Mouse (Mus musculus): ENCODE data around the gene Pakap. TPM values are rescaled to one million over a fixed set of nuclear protein-coding genes. Genes with fewer than 3 reads are reported as not detected.

The Pakap gene
- total and polyA plus RNA-seq, 2 experiments: 0.06 to 0.18 TPM

- peak overlapping the region; percentile 54 for H3K9ac ChIP-seq (ENCODE audit: low read depth, low read length)
- DNase-seq (ENCODE audit: extremely low read depth, low read depth, low spot score): no peak
- H3K36me3 ChIP-seq (ENCODE audit: control insufficient read depth, insufficient read depth, low read length): no peaks in the 10 kb centered on the region
- H3K4me1 ChIP-seq (ENCODE audit: control insufficient read depth, insufficient read depth, low read length): peaks cover 2% of the 10 kb centered on the region
- peak overlapping the region; percentile 70 for H3K27ac ChIP-seq (replicated peaks; ENCODE audit: insufficient read depth, low read depth, low read length)
- no peaks in the 10 kb centered on the region; the same call in 1 of the 2 replicates for H3K79me2 ChIP-seq (ENCODE audit: control insufficient read depth, insufficient read depth, low read length)
- WGBS: 70% methylated on average over 12 of the region's 12 CpGs
- peak overlapping the region; percentile 24 for H3K4me3 ChIP-seq (ENCODE audit: insufficient read depth, low read depth, low read length)
- no peak for TF ChIP-seq POLR2A (IDR thresholded peaks at IDR 0.05; ENCODE audit: extremely low read depth, insufficient read depth, low read length)
- no peak for TF ChIP-seq CTCF (IDR thresholded peaks at IDR 0.05; ENCODE audit: low read depth, low read length)
- no peaks in the 10 kb centered on the region for H3K27me3 ChIP-seq (ENCODE audit: control insufficient read depth, insufficient read depth, low read length)
Observed at GRCm38 (mm10) chr4:57845541-57846210, 277.7 kb downstream of the Pakap start.

GRCm38 (mm10) chr4:57846381-57846990, 278.5 kb downstream of the Pakap start:
- no peak for TF ChIP-seq POLR2A (IDR thresholded peaks at IDR 0.05; ENCODE audit: extremely low read depth, insufficient read depth, low read length)
- TF ChIP-seq CTCF (IDR thresholded peaks at IDR 0.05; ENCODE audit: low read depth, low read length): no peak
- peak overlapping the region; percentile 70 for H3K27ac ChIP-seq (replicated peaks; ENCODE audit: insufficient read depth, low read depth, low read length)

GRCm38 (mm10) chr4:57846991-57847422, 279.0 kb downstream of the Pakap start:
- Histone ChIP-seq H3K36me3 (ENCODE audit: control insufficient read depth, insufficient read depth, low read length) (no peaks in the 10 kb centered on the region), H3K27me3 (ENCODE audit: control insufficient read depth, insufficient read depth, low read length) (no peaks in the 10 kb centered on the region), H3K4me1 (ENCODE audit: control insufficient read depth, insufficient read depth, low read length) (peaks cover 2% of the 10 kb centered on the region), H3K27ac (replicated peaks; ENCODE audit: insufficient read depth, low read depth, low read length) (peak overlapping the region; percentile 70), H3K79me2 (ENCODE audit: control insufficient read depth, insufficient read depth, low read length) (peaks cover 4% of the 10 kb centered on the region; the same call in 1 of the 2 replicates), H3K9ac (ENCODE audit: low read depth, low read length) (no peak overlapping the region; the same call in 1 of the 2 replicates), H3K4me3 (ENCODE audit: insufficient read depth, low read depth, low read length) (no peak overlapping the region)
- no peak for DNase-seq (ENCODE audit: extremely low read depth, low read depth, low spot score)
- 71% methylated on average over 8 of the region's 8 CpGs for WGBS
- TF ChIP-seq POLR2A (IDR thresholded peaks at IDR 0.05; ENCODE audit: extremely low read depth, insufficient read depth, low read length) (no peak), CTCF (IDR thresholded peaks at IDR 0.05; ENCODE audit: low read depth, low read length) (no peak)

More at GRCm38 (mm10) chr4:57846381-57846990, 278.5 kb downstream of the Pakap start:
- Histone ChIP-seq H3K4me1 (ENCODE audit: control insufficient read depth, insufficient read depth, low read length) (peaks cover 2% of the 10 kb centered on the region), H3K36me3 (ENCODE audit: control insufficient read depth, insufficient read depth, low read length) (no peaks in the 10 kb centered on the region), H3K9ac (ENCODE audit: low read depth, low read length) (no peak overlapping the region; the same call in 1 of the 2 replicates), H3K27me3 (ENCODE audit: control insufficient read depth, insufficient read depth, low read length) (no peaks in the 10 kb centered on the region), H3K79me2 (ENCODE audit: control insufficient read depth, insufficient read depth, low read length) (peaks cover 4% of the 10 kb centered on the region; the same call in 1 of the 2 replicates), H3K4me3 (ENCODE audit: insufficient read depth, low read depth, low read length) (peak overlapping the region; percentile 24; the same call in 1 of the 2 replicates)
- WGBS: 57% methylated on average over 12 of the region's 12 CpGs
- no peak for DNase-seq (ENCODE audit: extremely low read depth, low read depth, low spot score)

GRCm38 (mm10) chr4:57847676-57848075, 279.7 kb downstream of the Pakap start:
- DNase-seq (ENCODE audit: extremely low read depth, low read depth, low spot score): no peak
- Histone ChIP-seq H3K4me3 (ENCODE audit: insufficient read depth, low read depth, low read length) (no peak overlapping the region), H3K36me3 (ENCODE audit: control insufficient read depth, insufficient read depth, low read length) (no peaks in the 10 kb centered on the region), H3K27me3 (ENCODE audit: control insufficient read depth, insufficient read depth, low read length) (no peaks in the 10 kb centered on the region), H3K9ac (ENCODE audit: low read depth, low read length) (no peak overlapping the region), H3K79me2 (ENCODE audit: control insufficient read depth, insufficient read depth, low read length) (peaks cover 4% of the 10 kb centered on the region; the same call in 1 of the 2 replicates), H3K4me1 (ENCODE audit: control insufficient read depth, insufficient read depth, low read length) (peaks cover 2% of the 10 kb centered on the region), H3K27ac (replicated peaks; ENCODE audit: insufficient read depth, low read depth, low read length) (peak overlapping the region; percentile 42; the same call in 1 of the 2 replicates)
- 88% methylated on average over 3 of the region's 3 CpGs for WGBS
- TF ChIP-seq POLR2A (IDR thresholded peaks at IDR 0.05; ENCODE audit: extremely low read depth, insufficient read depth, low read length) (no peak), CTCF (IDR thresholded peaks at IDR 0.05; ENCODE audit: low read depth, low read length) (no peak)

- H3K4me3 ChIP-seq (ENCODE audit: insufficient read depth, low read depth, low read length): no peak overlapping the region
- WGBS: 71% methylated on average over 6 of the region's 6 CpGs
- H3K79me2 ChIP-seq (ENCODE audit: control insufficient read depth, insufficient read depth, low read length): peaks cover 4% of the 10 kb centered on the region; the same call in 1 of the 2 replicates
- peak overlapping the region; percentile 45; the same call in 1 of the 2 replicates for H3K27ac ChIP-seq (replicated peaks; ENCODE audit: insufficient read depth, low read depth, low read length)
- no peak for DNase-seq (ENCODE audit: extremely low read depth, low read depth, low spot score)
- H3K4me1 ChIP-seq (ENCODE audit: control insufficient read depth, insufficient read depth, low read length): peaks cover 2% of the 10 kb centered on the region; the same call in 1 of the 2 replicates
- no peak overlapping the region for H3K9ac ChIP-seq (ENCODE audit: low read depth, low read length)
- H3K27me3 ChIP-seq (ENCODE audit: control insufficient read depth, insufficient read depth, low read length): no peaks in the 10 kb centered on the region
- no peaks in the 10 kb centered on the region for H3K36me3 ChIP-seq (ENCODE audit: control insufficient read depth, insufficient read depth, low read length)
- 0 out of 2 replicates have a peak, but pooled peaks have one; percentile 8 for TF ChIP-seq CTCF (IDR thresholded peaks at IDR 0.05; ENCODE audit: low read depth, low read length)
- TF ChIP-seq POLR2A (IDR thresholded peaks at IDR 0.05; ENCODE audit: extremely low read depth, insufficient read depth, low read length): no peak
Observed at GRCm38 (mm10) chr4:57849465-57849864, 281.5 kb downstream of the Pakap start.

Measured in liver, adult 2 months (tissue).